Mouse (Mus musculus) T-helper 2 cell (primary cell): ENCODE measurements around the gene Kcng4.

Experiments
- in situ Hi-C: fragments of 300-600 bp; cut with MboI, MseI; formaldehyde crosslinking; loops from one replicate; pipeline ENCODE4 v1.15.1; 2025; ENCODE audit warnings: high pct_unique_total_duplicates

Kcng4 gene

GRCm38 (mm10) chr8:119642960-119643359 lies 7.5 kb upstream of the Kcng4 start:
- in situ Hi-C loops: no loop called here

GRCm38 (mm10) chr8:119641058-119641457 lies 5.6 kb upstream of the Kcng4 start:
- in situ Hi-C loops: no loop called here

- in situ Hi-C loops: no loop called here
These were observed 4.3 kb upstream of the Kcng4 start for GRCm38 (mm10) chr8:119639798-119640197.

- in situ Hi-C loops: no loop called here
These were observed 2.8 kb upstream of the Kcng4 start for GRCm38 (mm10) chr8:119638261-119638660.

- in situ Hi-C loops: no loop called here
These were observed 1.9 kb upstream of the Kcng4 start for GRCm38 (mm10) chr8:119637381-119637780.

GRCm38 (mm10) chr8:119636766-119637165 lies 1.3 kb upstream of the Kcng4 start:
- in situ Hi-C loops: no loop called here

- in situ Hi-C loops: no loop called here
These were observed 478 bp upstream of the Kcng4 start for GRCm38 (mm10) chr8:119635958-119636357.

GRCm38 (mm10) chr8:119634616-119635336 lies 704 bp downstream of the Kcng4 start:
- in situ Hi-C loops: no loop called here

- in situ Hi-C loops: no loop called here
These were observed 2.6 kb downstream of the Kcng4 start for GRCm38 (mm10) chr8:119632909-119633308.

GRCm38 (mm10) chr8:119632246-119632645 lies 3.2 kb downstream of the Kcng4 start:
- in situ Hi-C loops: no loop called here

GRCm38 (mm10) chr8:119630841-119631240 lies 4.6 kb downstream of the Kcng4 start:
- in situ Hi-C loops: no loop called here

- in situ Hi-C loops: no loop called here
These were observed 7.7 kb downstream of the Kcng4 start for GRCm38 (mm10) chr8:119627613-119628359.

- in situ Hi-C loops: no loop called here
These were observed 8.3 kb downstream of the Kcng4 start for GRCm38 (mm10) chr8:119627199-119627598.

- in situ Hi-C loops: no loop called here
These were observed 9.7 kb downstream of the Kcng4 start for GRCm38 (mm10) chr8:119625788-119626187.

GRCm38 (mm10) chr8:119624916-119625315 lies 10.6 kb downstream of the Kcng4 start:
- in situ Hi-C loops: no loop called here

GRCm38 (mm10) chr8:119623744-119624143 lies 11.7 kb downstream of the Kcng4 start:
- in situ Hi-C loops: no loop called here

GRCm38 (mm10) chr8:119623061-119623460 lies 12.4 kb downstream of the Kcng4 start:
- in situ Hi-C loops: no loop called here

- in situ Hi-C loops: no loop called here
These were observed 12.9 kb downstream of the Kcng4 start for GRCm38 (mm10) chr8:119622555-119622954.

GRCm38 (mm10) chr8:119620848-119621465 lies 14.5 kb downstream of the Kcng4 start:
- in situ Hi-C loops: no loop called here

GRCm38 (mm10) chr8:119620116-119620840 lies 15.2 kb downstream of the Kcng4 start:
- in situ Hi-C loops: no loop called here

- in situ Hi-C loops: loop anchor here (10.0 kb wide), 1 partner anchor 184 kb away; the partner anchor contains the start of gene Osgin1
These were observed 16.6 kb downstream of the Kcng4 start for GRCm38 (mm10) chr8:119618887-119619286.

- in situ Hi-C loops: loop anchor here (10.0 kb wide), 1 partner anchor 183 kb away; the partner anchor contains the start of gene Osgin1
These were observed 17.9 kb downstream of the Kcng4 start for GRCm38 (mm10) chr8:119617586-119617985.
